Mouse (Mus musculus): Measurements from ENCODE around the gene Hs1bp3.
A peak's percentile ranks its signal among the peaks of the same experiment; 100 is the strongest.

The Hs1bp3 gene

GRCm38 (mm10) chr12:8362400-8362799 is 49.2 kb downstream of the Hs1bp3 start:
- DNase-seq (ENCODE audit: low spot score in 2 of 2), result no peak

GRCm38 (mm10) chr12:8364321-8364838 is 51.1 kb downstream of the Hs1bp3 start:
- no peak for DNase-seq (ENCODE audit: low spot score in 2 of 2)

DNA sequence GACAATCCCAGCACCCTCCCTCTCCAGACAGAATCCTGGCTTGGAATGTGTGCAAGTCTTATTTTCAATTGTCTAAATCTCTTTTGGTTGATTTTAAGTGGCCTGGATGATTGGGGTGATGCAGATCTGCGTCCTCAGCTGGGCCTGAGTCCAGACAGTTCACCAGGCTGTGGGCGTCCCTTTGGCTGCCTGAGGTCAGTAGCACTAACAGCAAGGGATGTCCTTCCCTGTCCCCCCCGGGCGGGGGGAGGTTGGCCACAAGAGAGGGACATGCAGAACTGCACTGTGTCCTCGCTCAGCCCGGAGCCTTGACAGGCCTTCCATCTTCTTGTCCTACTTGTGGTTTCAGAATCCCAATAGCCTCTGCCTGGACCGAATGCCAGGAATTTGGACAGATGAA is 52.1 kb downstream of the Hs1bp3 start:
- DNase-seq (ENCODE audit: low spot score in 2 of 2), result no peak

GRCm38 (mm10) chr12:8365905-8366576 is 52.8 kb downstream of the Hs1bp3 start:
- no peak for DNase-seq (ENCODE audit: low spot score in 2 of 2)

DNA sequence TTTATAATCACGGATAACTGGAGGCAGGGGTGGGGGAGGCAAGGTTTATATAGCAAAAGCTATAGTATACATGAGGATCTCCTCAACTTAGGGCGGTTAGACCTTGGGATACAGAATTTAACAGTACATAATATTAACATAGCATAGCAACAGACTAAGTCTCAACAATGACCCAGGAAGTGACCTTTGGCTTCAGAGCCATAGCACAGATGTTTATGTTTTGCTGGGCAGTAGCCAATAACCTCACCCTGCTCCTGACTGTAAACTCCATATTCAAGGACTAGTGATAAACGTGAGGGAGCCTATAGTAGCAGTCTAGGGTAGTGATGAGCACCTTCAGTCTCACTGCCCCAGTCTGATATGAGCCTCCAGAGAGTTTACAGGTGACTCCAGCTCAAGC is 53.5 kb downstream of the Hs1bp3 start:
- DNase-seq (ENCODE audit: low spot score in 2 of 2), result no peak

- DNase-seq (ENCODE audit: low spot score in 2 of 2), result no peak
Measured at GRCm38 (mm10) chr12:8371746-8372510, 58.7 kb downstream of the Hs1bp3 start.

- DNase-seq (ENCODE audit: low spot score in 2 of 2), result no peak
Measured at GRCm38 (mm10) chr12:8372511-8373180, 59.4 kb downstream of the Hs1bp3 start.

- DNase-seq (ENCODE audit: low spot score in 2 of 2), result no peak
Measured at GRCm38 (mm10) chr12:8373741-8374140, 60.5 kb downstream of the Hs1bp3 start.

GRCm38 (mm10) chr12:8377169-8377568 is 63.9 kb downstream of the Hs1bp3 start:
- DNase-seq (ENCODE audit: low spot score in 2 of 2), result no peak

GRCm38 (mm10) chr12:8377955-8378620 is 64.9 kb downstream of the Hs1bp3 start:
- DNase-seq (ENCODE audit: low spot score in 2 of 2), result no peak

- peak in 1 of 2 experiments; percentile 26 for DNase-seq (ENCODE audit: low spot score in 2 of 2)
Measured at GRCm38 (mm10) chr12:8379795-8380521, 66.7 kb downstream of the Hs1bp3 start.

- no peak for DNase-seq (ENCODE audit: low spot score in 2 of 2)
Measured at GRCm38 (mm10) chr12:8380944-8381343, 67.7 kb downstream of the Hs1bp3 start.

- DNase-seq (ENCODE audit: low spot score in 2 of 2), result no peak
Measured at GRCm38 (mm10) chr12:8381940-8382339, 68.7 kb downstream of the Hs1bp3 start.

DNA sequence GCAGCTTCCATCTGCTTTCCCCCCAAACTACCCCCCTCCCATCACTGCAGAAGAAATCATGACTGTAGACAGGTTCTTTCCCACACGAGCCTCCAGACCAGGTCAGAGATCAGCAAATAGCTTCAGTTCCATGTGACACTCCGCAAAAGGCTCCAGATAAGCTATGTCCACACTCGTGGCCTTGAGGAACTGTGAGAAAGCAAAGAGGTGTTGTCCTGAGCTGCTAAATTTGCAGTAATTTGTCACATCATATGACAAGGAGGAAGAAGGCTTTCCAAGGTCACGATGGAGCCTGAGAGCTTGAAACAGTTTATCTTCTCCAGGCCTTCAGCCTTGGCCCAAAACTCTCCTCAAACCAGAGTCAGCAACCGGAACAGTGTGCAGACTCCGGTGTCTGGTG is 70.6 kb downstream of the Hs1bp3 start:
- DNase-seq (ENCODE audit: low spot score in 2 of 2), result no peak

DNA sequence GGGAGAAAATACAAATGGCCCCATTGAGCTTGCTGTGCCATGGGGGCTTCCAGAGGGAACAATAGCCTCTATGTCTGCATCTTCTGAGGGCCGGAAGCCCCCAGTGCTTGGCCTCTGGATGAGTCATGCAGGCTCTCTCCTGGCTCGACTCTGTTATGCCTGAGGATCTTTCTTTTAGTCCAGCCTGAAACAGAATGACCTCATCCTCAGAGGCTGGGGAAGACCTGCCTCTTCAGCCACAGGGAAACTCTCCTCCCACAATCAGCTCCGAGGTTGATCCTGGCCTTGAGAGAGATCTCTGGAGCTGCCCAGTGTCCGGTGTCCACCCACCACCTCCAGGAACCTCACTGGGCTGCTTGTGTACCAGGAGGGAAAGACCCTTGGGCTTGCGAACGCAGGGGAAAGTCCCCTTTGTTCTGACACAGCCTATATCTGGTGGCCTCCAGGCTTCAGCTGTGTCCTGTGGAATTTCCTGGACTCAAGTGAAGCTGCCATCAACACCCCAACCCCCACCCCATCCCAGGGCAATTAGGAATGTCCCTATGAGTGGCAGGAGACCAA is 73.3 kb downstream of the Hs1bp3 start:
- no peak for DNase-seq (ENCODE audit: low spot score in 2 of 2)

DNA sequence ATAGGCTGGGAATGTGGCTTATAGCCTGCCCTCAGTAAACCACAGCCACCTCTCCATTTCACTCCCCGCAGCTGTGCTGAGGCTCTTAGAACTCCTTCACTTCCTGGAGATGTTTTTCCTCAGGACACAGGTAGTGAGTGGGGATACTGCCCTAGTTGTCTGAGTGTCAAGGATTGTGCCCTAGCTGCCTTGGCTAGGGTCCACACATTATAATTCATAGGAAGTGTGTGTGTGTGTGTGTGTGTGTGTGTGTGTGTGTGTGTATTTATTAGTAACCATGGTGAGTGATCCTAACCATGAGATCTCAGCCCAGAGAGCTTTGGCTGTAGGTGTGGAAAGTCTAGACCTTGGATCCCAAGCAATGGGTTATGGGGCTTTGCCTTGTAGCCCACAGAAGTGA is 74.0 kb downstream of the Hs1bp3 start:
- DNase-seq (ENCODE audit: low spot score in 2 of 2), result no peak

DNA sequence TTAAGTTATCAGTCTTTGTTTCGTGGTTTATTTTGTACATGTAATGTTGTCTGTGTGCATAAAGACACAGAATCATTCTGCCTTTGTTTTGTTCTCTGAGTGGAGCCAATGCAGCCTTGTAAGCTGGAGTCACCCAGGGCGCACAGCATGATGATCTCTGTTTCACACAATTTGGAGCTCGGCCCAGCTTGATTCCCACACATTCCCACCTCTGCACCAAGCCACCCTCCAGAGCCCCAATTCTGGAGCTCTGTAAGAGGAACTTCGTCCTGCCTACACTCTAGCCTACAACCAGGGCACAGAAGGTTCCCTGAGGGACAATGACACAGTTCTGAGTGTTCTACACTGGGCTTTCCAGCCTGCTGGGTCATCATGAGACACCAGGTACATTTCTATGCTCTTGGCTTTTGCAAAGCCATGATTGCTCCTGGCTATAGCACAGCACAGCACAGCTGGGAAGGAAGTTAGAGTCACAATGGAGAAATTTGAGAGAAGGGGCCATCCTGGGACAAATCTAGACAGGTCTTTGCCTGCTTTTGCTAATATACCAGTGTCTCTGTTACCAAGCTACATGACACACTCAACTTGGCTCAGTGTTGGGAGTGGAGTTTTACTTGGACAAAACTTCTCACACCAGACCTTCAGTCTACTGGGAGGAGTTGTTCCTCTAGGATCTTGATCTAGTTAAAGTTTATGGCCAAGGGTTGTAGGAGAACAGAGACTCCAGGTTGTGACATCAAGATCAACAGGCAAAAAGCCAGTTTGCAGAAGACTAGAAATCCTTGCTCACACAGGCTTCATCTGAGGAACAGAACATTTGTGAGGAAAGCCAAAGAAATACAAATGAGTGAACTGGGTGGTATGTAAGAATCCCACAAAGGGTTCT is 75.5 kb downstream of the Hs1bp3 start:
- peak in 1 of 2 experiments; percentile 33 for DNase-seq (ENCODE audit: low spot score in 2 of 2)

DNA sequence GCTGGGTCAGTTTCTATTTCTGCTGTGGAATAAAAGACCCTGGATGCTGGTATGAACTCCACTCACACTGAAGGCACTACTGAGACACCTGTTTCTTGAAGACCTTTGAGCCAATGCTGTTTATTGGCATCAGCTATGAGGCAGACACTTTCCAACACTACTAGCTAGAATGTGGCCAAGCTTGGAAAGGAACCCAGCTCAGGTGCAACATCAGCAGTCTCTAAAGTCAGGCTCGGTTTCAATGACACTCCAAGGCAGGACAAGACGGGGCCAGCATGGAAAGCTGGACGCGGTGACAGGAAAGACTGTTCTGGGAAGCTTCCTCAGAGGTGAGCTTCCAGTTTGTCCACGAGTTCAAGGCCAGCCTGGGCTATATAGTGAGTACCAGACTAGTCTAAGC is 80.0 kb downstream of the Hs1bp3 start:
- no peak for DNase-seq (ENCODE audit: low spot score in 2 of 2)

Data from left cerebral cortex, adult 9 months (tissue).